Mouse (Mus musculus): Measurements from ENCODE around the gene Nploc4.
"Not testable (repeated sequence)": the region's sequence is repeated elsewhere in the genome, so short reads cannot be mapped to it uniquely, and the experiment has no call there.

The Nploc4 gene

GRCm38 (mm10) chr11:120354304-120355276 is 82.9 kb downstream of the Nploc4 start:
- DNase-seq (ENCODE audit: low spot score in 2 of 2) = no peak

- DNase-seq (ENCODE audit: low spot score in 2 of 2) = peak; percentile 90 to 96
Observed at GRCm38 (mm10) chr11:120353500-120354303, 83.8 kb downstream of the Nploc4 start.

DNA sequence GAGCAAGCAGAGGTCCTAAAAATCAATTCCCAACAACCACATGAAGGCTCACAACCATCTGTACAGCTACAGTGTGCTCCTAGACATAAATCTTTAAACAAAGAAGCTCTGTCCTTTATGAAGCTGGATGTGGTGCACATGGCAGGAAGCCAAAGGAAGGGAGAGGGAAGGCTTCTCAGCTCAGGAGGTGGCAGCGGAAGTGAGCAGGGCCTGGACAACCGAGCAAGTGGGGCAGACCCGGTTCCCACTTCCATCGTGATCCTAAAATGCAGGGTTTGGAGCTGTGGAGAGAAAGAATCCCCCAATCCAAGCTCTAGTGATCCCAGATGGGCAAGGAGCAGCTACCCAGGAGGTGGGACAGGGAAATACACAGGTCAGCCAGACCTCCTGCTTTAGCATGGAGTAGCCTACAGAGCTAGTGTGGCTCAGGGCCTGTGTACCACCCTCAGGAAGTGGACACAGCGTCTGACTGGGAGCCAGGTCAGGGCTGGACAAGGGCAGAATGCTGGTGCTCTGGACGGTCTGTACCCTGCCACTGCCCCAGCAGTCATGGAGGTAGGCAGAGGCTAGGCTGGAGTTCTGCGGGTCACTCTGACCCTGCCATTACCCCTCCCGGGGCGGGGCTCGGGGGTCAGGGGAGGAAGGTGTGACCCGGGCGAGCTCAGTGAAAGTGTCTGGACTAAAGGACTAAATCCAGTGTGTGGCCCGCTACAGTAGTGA is 84.8 kb downstream of the Nploc4 start:
- no peak for DNase-seq (ENCODE audit: low spot score in 2 of 2)

DNA sequence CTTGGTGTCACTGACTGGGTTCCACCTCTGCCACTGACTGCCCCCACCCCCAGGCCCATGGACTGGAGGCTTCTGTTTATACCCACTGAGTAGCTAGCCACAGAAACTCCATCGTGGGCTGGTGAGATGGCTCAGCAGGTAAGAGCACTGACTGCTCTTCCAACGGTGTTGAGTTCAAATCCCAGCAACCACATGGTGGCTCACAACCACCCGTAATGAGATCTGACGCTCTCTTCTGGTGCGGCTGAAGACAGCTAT is 85.5 kb downstream of the Nploc4 start:
- not testable (repeated sequence) for DNase-seq (ENCODE audit: low spot score in 2 of 2)

DNA sequence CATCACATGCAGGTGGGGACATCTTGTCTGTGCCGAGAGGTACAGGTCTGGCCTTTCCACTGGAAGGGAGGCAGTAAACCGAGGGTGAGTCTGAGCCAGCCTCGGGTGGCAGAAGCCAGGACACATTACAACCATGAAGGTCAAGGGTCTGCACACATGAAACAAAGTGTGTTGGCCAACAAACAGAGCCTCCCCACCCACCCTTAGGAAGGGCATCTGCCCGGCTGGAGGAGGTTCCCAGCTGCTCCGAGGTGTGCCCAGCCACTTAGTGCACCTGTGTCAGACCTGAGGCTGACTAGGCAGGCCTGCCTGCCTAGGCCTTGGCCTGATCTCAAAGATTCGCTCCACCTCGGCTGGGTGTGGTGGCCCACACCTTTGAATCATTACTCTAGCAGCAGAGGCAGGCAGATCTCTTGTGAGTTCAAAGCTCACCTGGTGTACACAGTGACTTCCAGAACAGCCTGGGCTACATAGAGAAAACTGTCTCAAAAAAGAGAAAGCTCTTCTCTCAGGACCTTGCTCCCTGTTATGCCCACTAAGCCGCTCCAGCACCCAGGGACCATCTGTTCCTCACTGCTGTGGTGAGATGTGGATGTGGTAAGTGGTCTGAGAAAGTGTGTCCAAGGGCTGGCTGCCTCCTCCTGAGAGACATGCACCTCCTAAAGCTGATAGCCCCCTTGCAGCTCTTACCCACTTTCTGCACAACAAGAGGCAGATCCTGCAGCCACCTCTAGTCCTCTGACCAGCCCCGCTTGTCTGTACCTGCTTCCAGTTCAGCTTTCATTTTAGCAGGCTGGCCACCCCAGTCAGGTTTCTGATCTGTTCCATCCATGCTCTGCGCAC is 86.0 kb downstream of the Nploc4 start:
- no peak for DNase-seq (ENCODE audit: low spot score in 2 of 2)

DNA sequence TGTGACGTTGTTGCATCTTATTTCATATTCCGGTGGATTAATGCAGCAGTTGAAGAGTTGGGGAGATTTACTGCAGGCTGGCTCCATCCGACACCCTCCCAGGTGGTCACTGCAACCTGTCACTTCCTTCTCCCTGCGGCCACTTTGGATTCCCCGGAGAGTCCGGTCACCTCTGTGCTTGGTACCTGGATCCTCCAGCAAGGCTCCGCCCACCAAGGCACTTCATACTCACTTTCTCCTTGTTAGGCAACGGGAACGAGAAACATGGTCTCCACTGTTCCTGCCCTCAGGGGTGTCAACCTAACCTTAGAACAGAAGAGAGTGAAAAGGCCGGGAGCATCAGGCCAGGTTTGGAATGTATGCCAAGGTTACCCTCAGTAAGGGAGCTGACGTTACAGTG is 86.8 kb downstream of the Nploc4 start:
- DNase-seq (ENCODE audit: low spot score in 2 of 2) = no peak

DNA sequence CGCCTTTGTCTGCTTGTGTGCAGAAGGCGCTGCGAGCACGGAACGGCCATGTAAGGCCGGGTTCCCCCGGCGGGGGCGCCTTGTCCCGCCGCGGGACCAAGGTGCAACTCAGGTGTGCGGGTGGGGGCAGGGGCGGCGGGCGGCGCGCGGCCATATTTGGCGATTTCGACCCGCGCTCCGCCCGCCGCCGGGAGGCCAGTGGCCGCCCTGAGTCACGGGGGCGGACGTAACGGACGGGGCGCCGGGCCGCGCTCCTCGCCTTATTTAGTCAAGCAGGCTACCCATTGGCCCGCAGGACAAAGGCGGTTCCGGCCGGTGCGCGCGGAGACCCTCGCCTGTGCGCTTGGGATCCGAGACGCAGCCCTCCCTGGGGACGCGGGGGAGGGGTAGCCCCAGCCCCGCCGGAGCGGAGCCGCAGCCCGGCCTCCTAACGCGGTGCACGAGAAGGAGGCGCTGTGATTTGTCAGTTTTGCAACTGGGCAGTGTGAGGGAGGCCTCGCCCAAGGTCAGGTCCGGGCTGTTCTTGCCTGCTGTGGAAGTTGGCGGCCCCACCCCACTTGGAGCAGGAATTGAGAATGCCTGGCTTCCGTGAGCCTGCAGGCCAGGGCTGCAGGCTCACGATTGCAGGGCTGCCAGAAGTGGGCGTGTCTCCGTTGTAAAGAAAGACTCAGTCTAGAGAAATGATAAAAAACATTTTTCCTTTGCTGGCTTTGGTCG is 87.4 kb downstream of the Nploc4 start:
- peak; percentile 79 to 88 for DNase-seq (ENCODE audit: low spot score in 2 of 2)

GRCm38 (mm10) chr11:120349371-120349985 is 88.0 kb downstream of the Nploc4 start:
- peak in 1 of 2 experiments; percentile 76 for DNase-seq (ENCODE audit: low spot score in 2 of 2)

- peak; percentile 51 to 82 for DNase-seq (ENCODE audit: low spot score in 2 of 2)
Observed at GRCm38 (mm10) chr11:120348684-120349370, 88.7 kb downstream of the Nploc4 start.

- peak; percentile 83 to 91 for DNase-seq (ENCODE audit: low spot score in 2 of 2)
Observed at GRCm38 (mm10) chr11:120347791-120348683, 89.5 kb downstream of the Nploc4 start, which contains the start of gene Actg1. Actg1 (minus strand) TSS chr11:120348542.

DNA sequence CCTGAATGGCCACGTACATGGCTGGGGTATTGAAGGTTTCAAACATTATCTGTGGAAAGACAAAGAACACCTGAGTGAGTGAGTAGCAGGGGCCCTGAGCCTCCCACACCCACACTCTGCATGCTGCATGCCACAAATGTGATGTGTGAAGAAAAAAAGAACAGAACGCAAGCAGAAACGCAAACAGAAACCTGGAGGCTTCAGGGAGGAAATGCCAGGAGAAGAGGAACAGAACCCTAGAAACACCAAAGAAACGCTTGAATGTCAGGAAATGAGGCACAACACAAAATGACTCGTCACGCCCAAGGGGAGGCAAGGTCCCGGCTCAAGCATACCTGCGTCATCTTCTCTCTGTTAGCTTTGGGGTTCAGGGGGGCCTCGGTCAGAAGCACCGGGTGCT is 90.2 kb downstream of the Nploc4 start:
- DNase-seq (ENCODE audit: low spot score in 2 of 2) = peak; percentile 24 to 65

DNA sequence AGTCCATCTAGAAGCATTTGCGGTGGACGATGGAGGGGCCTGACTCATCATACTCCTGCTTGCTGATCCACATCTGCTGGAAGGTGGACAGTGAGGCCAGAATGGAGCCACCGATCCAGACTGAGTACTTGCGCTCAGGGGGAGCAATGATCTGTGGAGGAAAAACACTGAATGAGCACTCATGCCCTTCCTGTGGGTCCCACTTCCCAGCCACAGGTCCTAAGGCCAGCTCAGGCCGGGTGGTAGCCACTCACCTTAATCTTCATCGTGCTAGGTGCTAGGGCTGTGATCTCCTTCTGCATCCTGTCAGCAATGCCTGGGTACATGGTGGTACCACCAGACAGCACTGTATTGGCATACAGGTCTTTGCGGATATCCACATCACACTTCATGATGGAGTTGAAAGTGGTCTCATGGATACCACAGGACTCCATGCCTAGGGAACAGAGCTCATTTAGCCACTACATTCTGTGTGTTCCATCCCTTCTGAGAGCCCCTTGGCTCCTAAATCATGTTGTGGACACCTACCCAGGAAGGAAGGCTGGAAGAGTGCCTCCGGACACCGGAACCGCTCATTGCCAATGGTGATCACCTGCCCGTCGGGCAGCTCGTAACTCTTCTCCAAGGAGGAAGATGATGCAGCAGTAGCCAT is 91.0 kb downstream of the Nploc4 start:
- peak; percentile 12 to 55 for DNase-seq (ENCODE audit: low spot score in 2 of 2)

GRCm38 (mm10) chr11:120345067-120345681 is 92.3 kb downstream of the Nploc4 start:
- DNase-seq (ENCODE audit: low spot score in 2 of 2) = peak; percentile 11 to 55

DNA sequence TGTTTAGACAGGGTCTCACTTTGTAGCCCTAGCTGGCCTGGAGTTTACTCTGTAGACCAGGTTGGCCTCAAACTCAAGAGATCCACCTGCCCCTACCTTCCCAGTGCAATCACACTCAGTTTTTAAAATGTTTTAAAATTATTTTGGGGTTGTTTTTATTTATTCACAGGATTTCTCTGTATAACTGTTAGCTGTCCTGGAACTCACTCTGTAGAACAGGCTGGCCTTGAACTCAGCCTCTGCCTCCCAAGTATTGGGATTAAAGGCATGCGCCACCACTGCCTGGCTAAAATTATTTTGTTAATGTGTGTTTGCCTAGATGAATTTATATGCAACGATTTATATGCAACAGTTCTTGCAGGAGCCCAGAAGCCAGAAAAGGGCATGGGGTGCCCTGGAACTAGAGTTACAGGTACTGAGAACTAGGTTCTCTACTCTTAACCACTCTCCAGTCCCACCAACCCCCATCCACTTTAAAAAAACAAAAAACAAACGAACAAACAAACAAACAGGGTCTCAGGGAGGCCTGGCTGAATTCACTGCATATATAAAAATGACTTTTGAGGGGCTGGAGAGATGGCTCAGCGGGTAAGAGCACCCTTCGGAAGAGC is 93.1 kb downstream of the Nploc4 start:
- DNase-seq (ENCODE audit: low spot score in 2 of 2) = peak in 1 of 2 experiments; percentile 52

DNA sequence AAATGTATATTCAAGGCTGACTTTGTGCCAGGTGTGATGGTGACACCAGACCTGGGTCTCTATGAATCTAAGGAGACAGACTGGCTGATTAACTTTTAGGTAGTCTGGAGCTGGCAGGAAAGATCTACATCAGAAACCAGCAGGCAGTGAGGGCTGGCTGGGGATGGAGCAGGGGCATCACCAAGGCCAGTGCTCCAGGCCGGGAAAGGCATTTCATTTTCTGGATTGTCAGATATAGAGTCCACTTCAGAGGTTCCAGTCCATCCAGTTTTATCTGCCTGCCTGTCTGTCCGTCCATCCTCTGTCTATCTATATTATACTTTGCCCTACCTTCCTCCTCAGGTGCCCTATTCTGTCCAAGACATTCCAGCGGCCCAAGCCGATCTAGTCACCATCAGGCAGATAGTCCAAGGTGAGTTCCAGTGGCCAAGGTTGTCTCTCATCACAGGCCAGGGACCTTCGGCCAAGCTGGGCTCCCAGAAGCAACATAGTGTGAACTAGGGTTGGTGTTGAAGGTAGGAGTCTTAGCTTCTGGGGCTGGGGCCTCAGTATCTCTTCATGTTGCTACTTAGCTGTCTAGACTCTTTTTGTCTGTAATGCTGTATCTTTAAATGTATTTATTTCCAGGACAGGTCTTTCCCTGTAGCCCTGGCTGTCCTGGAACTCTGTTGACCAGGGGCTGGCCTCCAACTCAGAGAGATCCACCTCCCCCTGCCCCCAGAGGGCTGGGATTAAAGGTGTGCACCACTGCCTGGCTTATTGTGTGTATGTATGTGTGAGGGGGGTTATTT is 93.8 kb downstream of the Nploc4 start:
- DNase-seq (ENCODE audit: low spot score in 2 of 2) = peak; percentile 11 to 59

DNA sequence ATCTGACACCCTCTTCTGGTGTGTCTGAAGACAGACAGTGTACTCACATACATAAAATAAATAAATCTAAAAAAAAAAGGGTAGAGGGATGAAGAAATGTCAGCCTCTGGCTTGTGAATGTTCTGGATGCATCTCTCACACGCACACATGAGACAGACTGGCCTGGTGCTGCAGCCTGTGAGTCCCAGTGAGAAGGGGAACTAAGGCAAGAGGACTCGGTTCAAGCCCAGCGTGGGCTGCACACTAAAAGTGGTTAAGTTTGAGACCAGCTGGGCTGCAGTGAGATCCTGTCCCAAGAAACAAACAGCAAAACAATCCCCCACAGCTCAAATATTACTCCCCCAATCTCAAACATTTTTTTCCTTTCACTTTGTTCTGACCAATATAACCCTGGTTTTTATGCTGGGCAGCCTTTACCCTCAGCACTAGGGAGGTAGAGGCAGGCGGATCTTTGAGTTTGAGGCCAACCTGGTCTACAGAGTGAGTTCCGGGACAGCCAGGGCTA is 94.8 kb downstream of the Nploc4 start:
- DNase-seq (ENCODE audit: low spot score in 2 of 2) = peak in 1 of 2 experiments; percentile 39

All from spleen, postnatal 4 days (tissue).